Mouse (Mus musculus): ENCODE data around the gene Gsdma3.

DNA sequence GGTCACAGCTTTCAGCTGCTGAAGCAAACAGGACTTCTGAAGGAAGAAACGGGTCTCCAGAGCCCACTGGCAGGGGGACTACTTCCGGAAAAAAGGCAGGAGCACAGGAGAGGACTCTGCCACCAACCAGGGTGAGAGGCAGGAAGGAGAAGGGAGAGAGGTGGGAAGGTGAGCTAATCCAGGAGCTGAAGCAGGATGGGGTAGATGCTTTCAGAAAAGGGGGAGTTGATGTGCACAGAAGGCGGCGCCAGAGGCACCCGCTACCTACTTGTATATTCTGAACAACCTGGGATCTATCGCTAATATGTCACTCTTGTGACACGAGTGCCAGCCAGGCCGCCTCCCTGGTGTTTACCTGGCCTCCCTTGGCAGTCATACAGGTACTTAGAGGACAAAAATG, 28.2 kb upstream of the Gsdma3 start, which contains the start of gene Lrrc3c:
- no peak for TF ChIP-seq CTCF (conservative IDR thresholded peaks at IDR 0.05; ENCODE audit: low read length)
- no peak for TF ChIP-seq POU5F1 (IDR thresholded peaks at IDR 0.05; ENCODE audit: borderline replicate concordance, low read length)

Data from E14TG2a.4 (cell line).